Mouse (Mus musculus) retina, postnatal 1 day (tissue): Measurements from ENCODE around the gene Mypn.
A peak's percentile ranks its signal among the peaks of the same experiment; 100 is the strongest.

Experiments used
- DNase-seq: peaks from one replicate; pipeline ENCODE4 v3.0.0-alpha.2; 2012

The Mypn gene

GRCm38 (mm10) chr10:63154226-63154625 is 49.5 kb downstream of the Mypn start:
- DNase-seq, result no peak

GRCm38 (mm10) chr10:63153563-63153962 is 50.2 kb downstream of the Mypn start:
- DNase-seq, result peak; percentile 72

GRCm38 (mm10) chr10:63152358-63152757 is 51.4 kb downstream of the Mypn start:
- DNase-seq, result no peak

- DNase-seq, result no peak
These were observed 61.1 kb downstream of the Mypn start for GRCm38 (mm10) chr10:63142660-63143059.

- DNase-seq, result no peak
These were observed 67.3 kb downstream of the Mypn start for GRCm38 (mm10) chr10:63136436-63136835.

GRCm38 (mm10) chr10:63135680-63136079 is 68.1 kb downstream of the Mypn start:
- peak; percentile 9 for DNase-seq

GRCm38 (mm10) chr10:63133326-63133725 is 70.4 kb downstream of the Mypn start:
- DNase-seq, result no peak

GRCm38 (mm10) chr10:63132356-63132755 is 71.4 kb downstream of the Mypn start:
- DNase-seq, result no peak

GRCm38 (mm10) chr10:63130500-63130899 is 73.3 kb downstream of the Mypn start:
- no peak for DNase-seq

GRCm38 (mm10) chr10:63128256-63128655 is 75.5 kb downstream of the Mypn start:
- no peak for DNase-seq

GRCm38 (mm10) chr10:63127156-63127555 is 76.6 kb downstream of the Mypn start:
- DNase-seq, result no peak

- no peak for DNase-seq
These were observed 77.6 kb downstream of the Mypn start for GRCm38 (mm10) chr10:63126116-63126515.

- DNase-seq, result peak; percentile 49
These were observed 78.4 kb downstream of the Mypn start for GRCm38 (mm10) chr10:63125343-63125742.

- no peak for DNase-seq
These were observed 79.7 kb downstream of the Mypn start for GRCm38 (mm10) chr10:63124016-63124415.

GRCm38 (mm10) chr10:63123141-63123540 is 80.6 kb downstream of the Mypn start:
- no peak for DNase-seq

- peak; percentile 68 for DNase-seq
These were observed 81.2 kb downstream of the Mypn start for GRCm38 (mm10) chr10:63122516-63122915.

- DNase-seq, result no peak
These were observed 81.8 kb downstream of the Mypn start for GRCm38 (mm10) chr10:63121961-63122360.

GRCm38 (mm10) chr10:63119916-63120315 is 83.8 kb downstream of the Mypn start:
- no peak for DNase-seq

GRCm38 (mm10) chr10:63117583-63117982 is 86.2 kb downstream of the Mypn start:
- no peak for DNase-seq

- no peak for DNase-seq
These were observed 87.4 kb downstream of the Mypn start for GRCm38 (mm10) chr10:63116376-63116775.

- DNase-seq, result no peak
These were observed 87.9 kb downstream of the Mypn start for GRCm38 (mm10) chr10:63115881-63116280.

GRCm38 (mm10) chr10:63113716-63114360 is 89.9 kb downstream of the Mypn start:
- DNase-seq, result no peak

- DNase-seq, result peak; percentile 77
These were observed 90.6 kb downstream of the Mypn start for GRCm38 (mm10) chr10:63113027-63113604.

- peak; percentile 33 for DNase-seq
These were observed 103.1 kb downstream of the Mypn start for GRCm38 (mm10) chr10:63100657-63101056.
